Mouse (Mus musculus) midbrain, embryonic 16.5 days (tissue): ENCODE data around the gene Atf6. TPM values are rescaled to one million over a fixed set of nuclear protein-coding genes. Genes with fewer than 3 reads are reported as not detected.

Source experiments
- ATAC-seq: fragments of 200-750 bp; cut with Nextera tagmentation; 2 replicates; pipeline ENCODE4 v1.8.0; 2017; ENCODE audit warnings: moderate TSS enrichment
- H3K27ac ChIP-seq: fragments of 300-500 bp; sonication (generic); 2 replicates; pipeline ENCODE4 v1.5.1; 2014; ENCODE audit warnings: mild to moderate bottlenecking, low read length, mixed read lengths
- H3K27me3 ChIP-seq: fragments of 300-500 bp; sonication (generic); 2 replicates; pipeline ENCODE4 v1.6.1; 2014; ENCODE audit warnings: low read depth, low read length, mixed read lengths; ENCODE audit not compliant: control insufficient read depth, insufficient read depth
- H3K36me3 ChIP-seq: fragments of 300-500 bp; sonication (generic); 2 replicates; pipeline ENCODE4 v1.6.1; 2014; ENCODE audit warnings: mild to moderate bottlenecking, low read length, moderate library complexity, mixed read lengths; ENCODE audit not compliant: control insufficient read depth, insufficient read depth
- H3K4me1 ChIP-seq: fragments of 300-500 bp; sonication (generic); 2 replicates; pipeline ENCODE4 v1.6.1; 2014; ENCODE audit warnings: mild to moderate bottlenecking, low read length, mixed read lengths; ENCODE audit not compliant: control insufficient read depth, insufficient read depth
- H3K4me2 ChIP-seq: fragments of 300-500 bp; sonication (generic); 2 replicates; pipeline ENCODE4 v1.6.1; 2014; ENCODE audit warnings: mild to moderate bottlenecking, low read length, mixed read lengths
- H3K4me3 ChIP-seq: fragments of 300-500 bp; sonication (generic); 2 replicates; pipeline ENCODE4 v1.5.1; 2014; ENCODE audit warnings: low read depth, mild to moderate bottlenecking, low read length, moderate library complexity, mixed read lengths
- H3K9ac ChIP-seq: fragments of 300-500 bp; sonication (generic); 2 replicates; pipeline ENCODE4 v1.6.1; 2014; ENCODE audit warnings: low read depth, low read length, mixed read lengths
- H3K9me3 ChIP-seq: fragments of 300-500 bp; sonication (generic); replicated peaks from 2 replicates; pipeline ENCODE4 v1.6.1; 2014; ENCODE audit warnings: mild to moderate bottlenecking, low read length, mixed read lengths; ENCODE audit not compliant: control insufficient read depth, poor library complexity, severe bottlenecking
- WGBS: fragments of 180-500 bp; shearing (Covaris S2); extraction: QIAGEN DNeasy Blood & Tissue Kit; methylation state at CpG from one replicate; pipeline ENCODE4 v1.1.7; 2014; 5-methylcytosine and 5-hydroxymethylcytosine counted together
- polyA plus RNA-seq: library from polyadenylated mRNA; unstranded; fragments of >200 nt; fragmentation: Nextera tagmentation; extraction: Ambion mirVana; gene quantifications from 2 replicates; pipeline ENCODE4 v1.2.1, GENCODE M21; 2015

The Atf6 gene
- polyA plus RNA-seq, 1 experiment from 2014 or later, result 8.1 TPM

DNA sequence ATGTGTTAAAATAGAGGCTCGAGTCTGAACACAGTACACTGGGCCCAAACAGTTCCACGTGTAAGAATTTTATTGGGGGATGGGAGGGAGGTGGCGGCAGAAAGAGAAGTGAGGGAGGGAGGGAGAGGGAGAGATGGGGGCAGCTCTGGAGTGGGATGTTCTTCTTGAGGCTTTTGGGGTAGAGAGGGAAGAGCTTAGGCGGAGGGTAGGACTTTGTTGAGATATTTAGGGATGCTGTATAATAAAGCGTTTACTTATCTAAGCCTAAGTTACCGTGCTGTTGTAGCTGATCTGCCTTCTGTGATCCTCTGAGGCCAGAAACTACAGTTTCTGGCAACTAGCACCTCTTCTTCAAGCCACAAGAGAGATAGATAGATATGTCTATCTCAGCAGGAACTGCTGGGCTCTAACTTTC, 18.5 kb upstream of the Atf6 start:
- no peak overlapping the region; the same call in 1 of the 2 replicates for H3K4me2 ChIP-seq
- H3K9ac ChIP-seq, result no peak overlapping the region
- H3K27me3 ChIP-seq, result no peaks in the 10 kb centered on the region
- H3K9me3 ChIP-seq, result no peaks in the 10 kb centered on the region
- H3K36me3 ChIP-seq, result no peaks in the 10 kb centered on the region
- peaks cover 22% of the 10 kb centered on the region for H3K4me1 ChIP-seq
- WGBS, result 62% methylated on average over 6 of the region's 6 CpGs
- no peak overlapping the region for H3K4me3 ChIP-seq
- ATAC-seq, result 0 out of 2 replicates have a peak, but pooled peaks have one; percentile 10
- no peak overlapping the region for H3K27ac ChIP-seq

DNA sequence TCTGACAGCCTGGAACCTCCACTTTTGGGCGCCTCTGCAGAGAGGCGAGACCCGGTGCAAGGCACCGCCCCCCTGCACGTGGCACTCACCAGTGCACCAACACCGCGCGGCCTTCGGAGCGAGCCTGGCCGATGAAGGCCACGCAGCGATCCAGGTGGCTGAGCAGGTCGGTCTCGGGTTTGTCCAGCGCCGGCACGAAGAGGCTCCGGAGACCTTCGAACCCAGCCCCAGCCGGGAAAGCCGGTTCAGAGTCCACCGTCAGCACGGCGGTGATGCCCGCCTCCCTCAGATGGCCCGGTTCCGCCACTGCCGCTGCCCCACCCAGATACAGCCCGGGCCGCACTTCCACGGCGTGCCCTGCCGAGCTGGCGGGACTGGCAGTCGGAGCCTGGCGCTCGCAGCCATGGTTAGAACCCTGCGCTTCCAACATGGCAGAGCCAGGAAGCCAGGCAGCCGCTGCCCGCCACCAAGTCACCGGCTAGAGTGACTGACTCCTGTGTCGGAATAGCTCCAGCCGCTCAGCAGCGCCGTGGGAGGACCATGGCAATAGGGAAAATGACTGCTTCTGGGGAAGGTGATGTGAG, 17.5 kb upstream of the Atf6 start, which contains the start of the genes Gm26620 and Dusp12:
Gene Gm26620 (plus strand): TSS at position 88 of the 584 bp plus-strand sequence.
Gene Dusp12 (minus strand): TSS at position 563 of the 584 bp plus-strand sequence.
- H3K4me2 ChIP-seq, result peak within 1 kb of the TSS; percentile 80
- no peaks in the 10 kb centered on the region for H3K9me3 ChIP-seq
- peak within 1 kb of the TSS; percentile 82 for H3K4me3 ChIP-seq
- no peaks in the 10 kb centered on the region for H3K27me3 ChIP-seq
- H3K27ac ChIP-seq, result peak within 1 kb of the TSS; percentile 90
- peaks cover 5% of the 10 kb centered on the region; the same call in 1 of the 2 replicates for H3K36me3 ChIP-seq
- H3K4me1 ChIP-seq, result peaks cover 22% of the 10 kb centered on the region
- peak within 1 kb of the TSS; percentile 93 for H3K9ac ChIP-seq
- ATAC-seq, result peak; percentile 97
- under 1% methylated on average over 46 of the region's 46 CpGs for WGBS

DNA sequence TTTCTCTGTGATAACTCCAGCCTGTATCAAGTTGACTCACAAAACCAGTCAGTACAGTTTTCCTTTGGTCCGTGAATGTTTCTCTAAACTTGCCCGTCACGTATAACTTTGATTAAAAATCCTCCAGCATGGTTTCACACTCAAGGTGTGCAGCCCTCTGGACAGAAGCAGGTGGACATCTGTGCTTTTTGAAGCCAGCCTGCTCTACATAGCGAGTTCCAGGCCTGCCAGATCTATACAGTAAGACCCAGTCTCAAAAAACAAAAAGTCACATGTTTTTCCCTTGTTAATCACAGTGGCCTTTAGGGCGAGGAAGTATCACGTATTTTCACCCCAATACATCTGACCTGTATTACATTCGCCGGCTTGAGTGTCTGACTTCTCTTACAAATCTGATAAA, 16.8 kb upstream of the Atf6 start:
- peak; percentile 15; the same call in 1 of the 2 replicates for ATAC-seq
- H3K36me3 ChIP-seq, result peaks cover 10% of the 10 kb centered on the region; the same call in 1 of the 2 replicates
- no peaks in the 10 kb centered on the region for H3K9me3 ChIP-seq
- H3K4me2 ChIP-seq, result peak overlapping the region; percentile 80
- peak overlapping the region; percentile 93 for H3K9ac ChIP-seq
- 32% methylated on average over 8 of the region's 8 CpGs for WGBS
- H3K27me3 ChIP-seq, result no peaks in the 10 kb centered on the region
- H3K4me3 ChIP-seq, result peak overlapping the region; percentile 82
- peak overlapping the region; percentile 90; the same call in 1 of the 2 replicates for H3K27ac ChIP-seq
- H3K4me1 ChIP-seq, result peaks cover 22% of the 10 kb centered on the region

DNA sequence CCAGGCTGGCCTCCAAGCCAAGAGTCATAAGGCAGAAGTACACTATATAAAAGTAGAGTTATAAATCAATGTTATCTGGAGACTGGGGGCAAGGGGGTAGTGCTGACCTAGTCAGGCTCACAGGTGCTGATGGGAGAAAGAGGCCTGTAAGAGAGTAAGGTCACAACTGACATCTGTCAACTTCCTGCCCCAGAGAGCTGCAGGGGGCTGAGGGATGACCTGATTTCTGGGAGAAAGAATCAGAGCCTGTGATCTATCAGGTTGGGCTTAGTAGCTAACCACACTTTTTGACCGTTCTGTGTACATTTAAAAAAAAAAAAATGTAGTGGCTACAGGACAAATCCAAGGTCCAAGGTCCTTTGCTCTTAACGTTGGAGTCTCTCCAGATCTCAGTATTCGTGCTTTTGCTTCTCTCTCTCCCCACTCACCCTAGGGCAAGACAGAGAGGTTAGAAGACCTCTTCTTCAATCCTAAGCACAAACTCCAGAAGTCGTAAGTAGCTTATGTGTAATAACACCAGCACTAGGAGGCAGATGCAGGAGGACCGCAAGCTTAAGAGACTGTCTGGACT, 15.4 kb upstream of the Atf6 start:
- no peak overlapping the region for H3K27ac ChIP-seq
- WGBS, result 89% methylated on average over 5 of the region's 5 CpGs
- H3K4me2 ChIP-seq, result no peak overlapping the region
- H3K9me3 ChIP-seq, result no peaks in the 10 kb centered on the region
- H3K36me3 ChIP-seq, result peaks cover 14% of the 10 kb centered on the region; the same call in 1 of the 2 replicates
- no peak overlapping the region for H3K4me3 ChIP-seq
- no peak for ATAC-seq
- no peak overlapping the region for H3K9ac ChIP-seq
- peaks cover 22% of the 10 kb centered on the region for H3K4me1 ChIP-seq
- H3K27me3 ChIP-seq, result no peaks in the 10 kb centered on the region

DNA sequence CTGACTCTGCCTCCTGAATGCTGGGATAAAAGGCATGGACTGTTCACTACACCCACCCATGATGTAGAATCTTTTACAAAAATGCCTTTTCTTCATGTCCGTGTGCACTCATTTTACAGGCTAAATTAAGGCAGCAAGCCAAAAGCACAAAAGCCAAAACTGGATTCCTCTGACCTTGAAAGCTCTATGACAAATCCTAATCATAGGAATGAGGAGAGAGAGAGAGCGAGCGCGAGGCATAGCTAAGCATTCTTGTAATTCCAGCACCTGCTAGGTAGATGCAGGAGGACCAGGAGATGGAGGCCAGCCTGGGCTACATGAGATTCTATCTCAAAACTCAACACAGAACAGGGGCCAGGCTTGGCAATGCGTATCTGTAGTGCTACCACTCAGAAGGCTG, 9.3 kb upstream of the Atf6 start:
- H3K36me3 ChIP-seq, result peaks cover 25% of the 10 kb centered on the region
- 97% methylated on average over 5 of the region's 5 CpGs for WGBS
- H3K27me3 ChIP-seq, result no peaks in the 10 kb centered on the region
- no peak overlapping the region for H3K9ac ChIP-seq
- no peaks in the 10 kb centered on the region for H3K9me3 ChIP-seq
- H3K4me3 ChIP-seq, result no peak overlapping the region
- H3K4me1 ChIP-seq, result no peaks in the 10 kb centered on the region
- no peak overlapping the region for H3K4me2 ChIP-seq
- ATAC-seq, result no peak
- H3K27ac ChIP-seq, result no peak overlapping the region

DNA sequence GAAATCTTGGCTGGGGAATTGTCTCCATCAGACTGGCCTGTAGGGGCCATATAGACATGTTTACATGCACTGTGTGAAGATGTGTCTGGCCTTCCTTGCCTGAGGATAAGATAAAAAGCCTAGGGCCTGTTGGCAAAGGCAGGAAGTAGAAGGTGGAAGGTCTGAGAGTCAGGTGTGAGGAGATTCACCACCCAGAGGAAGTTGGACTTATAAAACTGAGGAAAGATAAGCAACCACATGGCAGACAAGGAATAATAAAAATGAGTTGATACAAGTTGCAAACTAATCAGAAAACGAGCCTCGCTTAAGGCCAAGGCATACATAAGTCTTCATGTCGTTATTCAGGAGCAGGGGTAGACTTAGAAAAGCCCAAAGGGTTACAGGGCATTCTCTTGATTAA, 8.1 kb upstream of the Atf6 start:
- 94% methylated on average over 3 of the region's 3 CpGs for WGBS
- peaks cover 25% of the 10 kb centered on the region for H3K36me3 ChIP-seq
- no peak for ATAC-seq

DNA sequence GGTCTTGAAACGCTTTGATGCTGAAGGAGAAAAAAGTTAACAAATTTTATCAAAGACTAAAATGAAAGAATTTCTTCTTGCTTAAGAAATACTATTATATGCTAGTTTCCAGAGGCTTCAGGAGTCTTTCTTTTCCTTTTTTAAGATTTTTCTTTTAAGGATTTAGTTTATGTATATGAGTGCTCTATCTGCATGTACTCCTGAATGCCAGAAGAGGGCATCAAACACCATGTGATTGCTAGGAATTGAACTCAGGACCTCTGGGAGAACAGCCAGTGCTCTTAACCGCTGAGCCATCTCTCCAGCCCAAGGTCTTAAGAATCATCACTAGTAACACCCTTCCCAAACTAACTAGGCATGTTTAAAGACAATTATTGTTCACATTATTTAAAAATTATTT, 4.4 kb upstream of the Atf6 start:
- Histone ChIP-seq H3K9ac (no peak overlapping the region), H3K27me3 (no peaks in the 10 kb centered on the region), H3K27ac (no peak overlapping the region), H3K4me1 (peaks cover 6% of the 10 kb centered on the region), H3K4me3 (no peak overlapping the region), H3K9me3 (no peaks in the 10 kb centered on the region), H3K36me3 (peaks cover 11% of the 10 kb centered on the region), H3K4me2 (no peak overlapping the region)
- no peak for ATAC-seq
- WGBS, result 93% methylated on average over 2 of the region's 2 CpGs

More for the DNA sequence above, 8.1 kb upstream of the Atf6 start:
- Histone ChIP-seq H3K27me3 (no peaks in the 10 kb centered on the region), H3K9ac (no peak overlapping the region), H3K4me3 (no peak overlapping the region), H3K27ac (no peak overlapping the region), H3K4me1 (no peaks in the 10 kb centered on the region), H3K4me2 (no peak overlapping the region), H3K9me3 (no peaks in the 10 kb centered on the region)

DNA sequence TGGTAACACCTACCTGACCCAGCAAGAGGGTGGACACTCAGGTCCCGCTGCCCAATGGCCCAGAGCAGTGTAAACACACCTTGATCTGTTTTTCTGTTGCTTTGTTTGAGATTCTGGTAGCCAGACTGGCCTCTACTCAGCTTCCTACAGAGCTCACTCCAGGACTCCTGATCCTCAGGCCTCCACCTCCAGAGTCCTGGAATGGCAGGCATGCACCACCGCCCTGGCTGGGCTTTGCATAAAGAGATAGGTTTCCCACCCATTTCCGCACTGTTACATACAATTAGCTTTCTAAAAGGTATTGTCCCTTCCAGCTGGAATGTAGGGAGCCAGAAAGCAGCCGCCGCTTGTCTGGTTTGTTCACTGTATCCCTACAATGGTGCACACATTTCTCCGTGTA, 3.8 kb upstream of the Atf6 start:
- no peak overlapping the region for H3K4me2 ChIP-seq
- WGBS, result 93% methylated on average over 6 of the region's 6 CpGs

DNA sequence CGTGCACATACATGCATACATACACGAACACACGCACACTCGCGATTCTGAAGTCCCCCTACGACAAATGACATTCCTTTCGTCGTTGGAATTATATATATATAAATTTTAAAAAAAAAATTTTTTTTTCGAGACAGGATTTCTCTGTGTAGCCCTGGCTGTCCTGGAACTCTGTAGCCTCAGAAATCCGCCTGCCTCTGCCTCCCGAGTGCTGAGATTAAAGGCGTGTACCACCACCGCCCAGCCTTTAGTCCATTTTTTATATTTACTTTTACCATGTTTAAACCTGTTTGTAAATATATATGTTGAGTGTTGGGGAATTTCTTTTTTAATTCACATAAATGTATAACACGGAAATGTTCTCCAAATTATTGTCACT, 1.3 kb upstream of the Atf6 start:
- 18% methylated on average over 14 of the region's 14 CpGs for WGBS
- Histone ChIP-seq H3K4me1 (peaks cover 17% of the 10 kb centered on the region), H3K9me3 (no peaks in the 10 kb centered on the region), H3K9ac (peak overlapping the region; percentile 70), H3K4me2 (peak overlapping the region; percentile 77), H3K27me3 (no peaks in the 10 kb centered on the region), H3K4me3 (peak overlapping the region; percentile 75), H3K27ac (no peak overlapping the region; the same call in 1 of the 2 replicates), H3K36me3 (no peaks in the 10 kb centered on the region)
- peak; percentile 56 for ATAC-seq

More for the DNA sequence above, 3.8 kb upstream of the Atf6 start:
- Histone ChIP-seq H3K4me3 (no peak overlapping the region), H3K9ac (no peak overlapping the region), H3K27ac (no peak overlapping the region), H3K9me3 (no peaks in the 10 kb centered on the region), H3K36me3 (peaks cover 8% of the 10 kb centered on the region; the same call in 1 of the 2 replicates), H3K4me1 (peaks cover 12% of the 10 kb centered on the region), H3K27me3 (no peaks in the 10 kb centered on the region)
- no peak for ATAC-seq
